Mouse (Mus musculus) forebrain, embryonic 13.5 days (tissue): ENCODE measurements at regions not wholly inside any gene's neighbourhood (a gene's known extent, or its start where the extent isn't known, plus 50 kb on each side); places are given as distances from the start of the nearest gene placed in this dataset.

ENCODE experiments used
- ATAC-seq: fragments of 200-750 bp; cut with Nextera tagmentation; 2 replicates; pipeline ENCODE4 v1.8.0; 2017
- H3K27ac ChIP-seq: fragments of 300-500 bp; sonication (generic); 2 replicates; pipeline ENCODE4 v1.5.1; 2015; ENCODE audit warnings: inconsistent platforms, mild to moderate bottlenecking, moderate library complexity
- H3K27me3 ChIP-seq: fragments of 300-500 bp; sonication (generic); 2 replicates; pipeline ENCODE4 v1.6.1; 2015; ENCODE audit warnings: mild to moderate bottlenecking, inconsistent platforms
- H3K36me3 ChIP-seq: fragments of 300-500 bp; sonication (generic); 2 replicates; pipeline ENCODE4 v1.6.1; 2015; ENCODE audit warnings: mild to moderate bottlenecking, inconsistent platforms; ENCODE audit not compliant: poor library complexity, severe bottlenecking
- H3K4me1 ChIP-seq: fragments of 300-500 bp; sonication (generic); 2 replicates; pipeline ENCODE4 v1.6.1; 2015; ENCODE audit warnings: inconsistent platforms
- H3K4me2 ChIP-seq: fragments of 300-500 bp; sonication (generic); 2 replicates; pipeline ENCODE4 v1.6.1; 2015; ENCODE audit warnings: inconsistent platforms, mild to moderate bottlenecking, moderate library complexity
- H3K4me3 ChIP-seq: fragments of 300-500 bp; sonication (generic); 2 replicates; pipeline ENCODE4 v1.5.1; 2015; ENCODE audit warnings: mild to moderate bottlenecking, inconsistent platforms
- H3K9ac ChIP-seq: fragments of 300-500 bp; sonication (generic); 2 replicates; pipeline ENCODE4 v1.6.1; 2015; ENCODE audit warnings: mild to moderate bottlenecking, inconsistent platforms
- H3K9me3 ChIP-seq: fragments of 300-500 bp; sonication (generic); replicated peaks from 2 replicates; pipeline ENCODE4 v1.6.1; 2016; ENCODE audit warnings: inconsistent platforms
- WGBS: fragments of 180-500 bp; shearing (Covaris S2); methylation state at CpG from one replicate; pipeline ENCODE4 v1.1.7; 2015; 5-methylcytosine and 5-hydroxymethylcytosine counted together

- Histone ChIP-seq H3K4me3 (no peak overlapping the region), H3K9ac (no peak overlapping the region), H3K9me3 (no peaks in the 10 kb centered on the region), H3K27ac (no peak overlapping the region), H3K4me1 (no peaks in the 10 kb centered on the region), H3K27me3 (no peaks in the 10 kb centered on the region), H3K36me3 (no peaks in the 10 kb centered on the region), H3K4me2 (no peak overlapping the region)
- no peak for ATAC-seq
Observed at GRCm38 (mm10) chr4:26422084-26422483, 75.4 kb upstream of the Manea start.

- H3K9me3 ChIP-seq: no peaks in the 10 kb centered on the region
- 73% methylated on average over 2 of the region's 2 CpGs for WGBS
Observed at GRCm38 (mm10) chr4:26404266-26404665, 57.6 kb upstream of the Manea start.

GRCm38 (mm10) chr4:26402213-26402612 is 55.5 kb upstream of the Manea start:
- ATAC-seq: peak; percentile 41; the same call in 1 of the 2 replicates
- no peak overlapping the region for H3K27ac ChIP-seq
- no peak overlapping the region for H3K9ac ChIP-seq
- no peaks in the 10 kb centered on the region for H3K9me3 ChIP-seq
- no peaks in the 10 kb centered on the region for H3K4me1 ChIP-seq
- H3K27me3 ChIP-seq: no peaks in the 10 kb centered on the region
- no peaks in the 10 kb centered on the region for H3K36me3 ChIP-seq
- no peak overlapping the region for H3K4me2 ChIP-seq
- H3K4me3 ChIP-seq: no peak overlapping the region

More at GRCm38 (mm10) chr4:26404266-26404665, 57.6 kb upstream of the Manea start:
- Histone ChIP-seq H3K27ac (no peak overlapping the region), H3K4me3 (no peak overlapping the region), H3K9ac (no peak overlapping the region), H3K4me1 (no peaks in the 10 kb centered on the region), H3K36me3 (no peaks in the 10 kb centered on the region), H3K27me3 (no peaks in the 10 kb centered on the region), H3K4me2 (no peak overlapping the region)
- no peak for ATAC-seq
